Mouse (Mus musculus): ENCODE results near the gene Cul5. TPM values are rescaled to one million over a fixed set of nuclear protein-coding genes. Genes with fewer than 3 reads are reported as not detected.

Gene Cul5
- polyA plus RNA-seq, 1 experiment: 7.6 TPM

GRCm38 (mm10) chr9:53607192-53607591 is 62.6 kb downstream of the Cul5 start:
- Histone ChIP-seq H3K4me1 (ENCODE audit: control insufficient read depth, insufficient read depth, low read length) (peaks cover 2% of the 10 kb centered on the region), H3K4me3 (ENCODE audit: control insufficient read depth, low read depth, low read length) (no peak overlapping the region), H3K27me3 (ENCODE audit: control insufficient read depth, insufficient read depth, low read length) (no peaks in the 10 kb centered on the region), H3K27ac (ENCODE audit: control insufficient read depth, insufficient read depth, low read depth, low read length) (no peak overlapping the region), H3K36me3 (ENCODE audit: control insufficient read depth, insufficient read depth, low read length) (no peaks in the 10 kb centered on the region)
- TF ChIP-seq POLR2A (IDR thresholded peaks at IDR 0.05; ENCODE audit: control insufficient read depth, low read depth, low read length): no peak
- no peak for TF ChIP-seq CTCF (IDR thresholded peaks at IDR 0.05; ENCODE audit: control insufficient read depth, insufficient read depth, insufficient replicate concordance, low read depth, low read length)

- Histone ChIP-seq H3K4me3 (ENCODE audit: control insufficient read depth, low read depth, low read length) (no peak overlapping the region), H3K27me3 (ENCODE audit: control insufficient read depth, insufficient read depth, low read length) (no peaks in the 10 kb centered on the region), H3K4me1 (ENCODE audit: control insufficient read depth, insufficient read depth, low read length) (peaks cover 2% of the 10 kb centered on the region; the same call in 1 of the 2 replicates), H3K27ac (ENCODE audit: control insufficient read depth, insufficient read depth, low read depth, low read length) (no peak overlapping the region), H3K36me3 (ENCODE audit: control insufficient read depth, insufficient read depth, low read length) (no peaks in the 10 kb centered on the region)
- TF ChIP-seq CTCF (IDR thresholded peaks at IDR 0.05; ENCODE audit: control insufficient read depth, insufficient read depth, insufficient replicate concordance, low read depth, low read length) (no peak), POLR2A (IDR thresholded peaks at IDR 0.05; ENCODE audit: control insufficient read depth, low read depth, low read length) (no peak)
Observed at GRCm38 (mm10) chr9:53604954-53605353, 64.9 kb downstream of the Cul5 start.

- Histone ChIP-seq H3K36me3 (ENCODE audit: control insufficient read depth, insufficient read depth, low read length) (no peaks in the 10 kb centered on the region), H3K27ac (ENCODE audit: control insufficient read depth, insufficient read depth, low read depth, low read length) (no peak overlapping the region), H3K4me3 (ENCODE audit: control insufficient read depth, low read depth, low read length) (no peak overlapping the region), H3K4me1 (ENCODE audit: control insufficient read depth, insufficient read depth, low read length) (no peaks in the 10 kb centered on the region; the same call in 1 of the 2 replicates), H3K27me3 (ENCODE audit: control insufficient read depth, insufficient read depth, low read length) (no peaks in the 10 kb centered on the region)
- TF ChIP-seq CTCF (IDR thresholded peaks at IDR 0.05; ENCODE audit: control insufficient read depth, insufficient read depth, insufficient replicate concordance, low read depth, low read length) (no peak), POLR2A (IDR thresholded peaks at IDR 0.05; ENCODE audit: control insufficient read depth, low read depth, low read length) (no peak)
Observed at GRCm38 (mm10) chr9:53603849-53604248, 66.0 kb downstream of the Cul5 start.

- H3K36me3 ChIP-seq (ENCODE audit: control insufficient read depth, insufficient read depth, low read length): no peaks in the 10 kb centered on the region
- H3K4me3 ChIP-seq (ENCODE audit: control insufficient read depth, low read depth, low read length): no peak overlapping the region
- H3K27me3 ChIP-seq (ENCODE audit: control insufficient read depth, insufficient read depth, low read length): no peaks in the 10 kb centered on the region
- H3K4me1 ChIP-seq (ENCODE audit: control insufficient read depth, insufficient read depth, low read length): no peaks in the 10 kb centered on the region; the same call in 1 of the 2 replicates
- TF ChIP-seq CTCF (IDR thresholded peaks at IDR 0.05; ENCODE audit: control insufficient read depth, insufficient read depth, insufficient replicate concordance, low read depth, low read length) (no peak), POLR2A (IDR thresholded peaks at IDR 0.05; ENCODE audit: control insufficient read depth, low read depth, low read length) (no peak)
- no peak overlapping the region for H3K27ac ChIP-seq (ENCODE audit: control insufficient read depth, insufficient read depth, low read depth, low read length)
Observed at GRCm38 (mm10) chr9:53603384-53603783, 66.4 kb downstream of the Cul5 start.

- TF ChIP-seq POLR2A (IDR thresholded peaks at IDR 0.05; ENCODE audit: control insufficient read depth, low read depth, low read length) (no peak), CTCF (IDR thresholded peaks at IDR 0.05; ENCODE audit: control insufficient read depth, insufficient read depth, insufficient replicate concordance, low read depth, low read length) (no peak)
- Histone ChIP-seq H3K36me3 (ENCODE audit: control insufficient read depth, insufficient read depth, low read length) (no peaks in the 10 kb centered on the region), H3K27me3 (ENCODE audit: control insufficient read depth, insufficient read depth, low read length) (no peaks in the 10 kb centered on the region), H3K4me1 (ENCODE audit: control insufficient read depth, insufficient read depth, low read length) (no peaks in the 10 kb centered on the region; the same call in 1 of the 2 replicates), H3K27ac (ENCODE audit: control insufficient read depth, insufficient read depth, low read depth, low read length) (no peak overlapping the region), H3K4me3 (ENCODE audit: control insufficient read depth, low read depth, low read length) (no peak overlapping the region)
Observed at GRCm38 (mm10) chr9:53601541-53601940, 68.3 kb downstream of the Cul5 start.

GRCm38 (mm10) chr9:53598631-53599030 is 71.2 kb downstream of the Cul5 start:
- Histone ChIP-seq H3K27me3 (ENCODE audit: control insufficient read depth, insufficient read depth, low read length) (no peaks in the 10 kb centered on the region), H3K27ac (ENCODE audit: control insufficient read depth, insufficient read depth, low read depth, low read length) (no peak overlapping the region), H3K4me3 (ENCODE audit: control insufficient read depth, low read depth, low read length) (no peak overlapping the region), H3K36me3 (ENCODE audit: control insufficient read depth, insufficient read depth, low read length) (no peaks in the 10 kb centered on the region), H3K4me1 (ENCODE audit: control insufficient read depth, insufficient read depth, low read length) (no peaks in the 10 kb centered on the region)
- no peak for TF ChIP-seq CTCF (IDR thresholded peaks at IDR 0.05; ENCODE audit: control insufficient read depth, insufficient read depth, insufficient replicate concordance, low read depth, low read length)
- no peak for TF ChIP-seq POLR2A (IDR thresholded peaks at IDR 0.05; ENCODE audit: control insufficient read depth, low read depth, low read length)

GRCm38 (mm10) chr9:53596971-53597600 is 72.7 kb downstream of the Cul5 start:
- no peak for TF ChIP-seq CTCF (IDR thresholded peaks at IDR 0.05; ENCODE audit: control insufficient read depth, insufficient read depth, insufficient replicate concordance, low read depth, low read length)
- TF ChIP-seq POLR2A (IDR thresholded peaks at IDR 0.05; ENCODE audit: control insufficient read depth, low read depth, low read length): no peak
- H3K27ac ChIP-seq (ENCODE audit: control insufficient read depth, insufficient read depth, low read depth, low read length): no peak overlapping the region
- no peaks in the 10 kb centered on the region for H3K27me3 ChIP-seq (ENCODE audit: control insufficient read depth, insufficient read depth, low read length)
- H3K4me1 ChIP-seq (ENCODE audit: control insufficient read depth, insufficient read depth, low read length): no peaks in the 10 kb centered on the region
- H3K36me3 ChIP-seq (ENCODE audit: control insufficient read depth, insufficient read depth, low read length): no peaks in the 10 kb centered on the region
- no peak overlapping the region for H3K4me3 ChIP-seq (ENCODE audit: control insufficient read depth, low read depth, low read length)

Measured in testis, adult 2 months (tissue).